Mouse (Mus musculus): ENCODE data around the gene P2ry12.

GRCm38 (mm10) chr3:59295699-59296562 lies 33.3 kb upstream of the P2ry12 start:
- TF ChIP-seq CTCF (IDR thresholded peaks at IDR 0.05; ENCODE audit: low read depth, low read length) (no peak), POLR2A (IDR thresholded peaks at IDR 0.05; ENCODE audit: extremely low read depth, insufficient read depth, low read length) (no peak)
